Mouse (Mus musculus) neural tube, embryonic 11.5 days (tissue): ENCODE results near the gene Bdh2. TPM values are rescaled to one million over a fixed set of nuclear protein-coding genes. Genes with fewer than 3 reads are reported as not detected.

ENCODE experiments used
- ATAC-seq: fragments of 200-750 bp; cut with Nextera tagmentation; 2 replicates; pipeline ENCODE4 v1.8.0; 2017; ENCODE audit warnings: moderate number of reproducible peaks, mild to moderate bottlenecking, moderate TSS enrichment, moderate library complexity; ENCODE audit not compliant: insufficient read depth, low FRiP score, low TSS enrichment
- DNase-seq: peaks from one replicate; pipeline ENCODE4 v3.0.0-alpha.2; 2015; ENCODE audit warnings: low spot score
- H3K27ac ChIP-seq: fragments of 300-500 bp; sonication (generic); 2 replicates; pipeline ENCODE4 v1.5.1; 2014; ENCODE audit warnings: low read depth, mild to moderate bottlenecking, low read length
- H3K27me3 ChIP-seq: fragments of 300-500 bp; sonication (generic); 2 replicates; pipeline ENCODE4 v1.6.1; 2014; ENCODE audit warnings: mild to moderate bottlenecking, low read length, mixed read lengths; ENCODE audit not compliant: control insufficient read depth, insufficient read depth
- H3K36me3 ChIP-seq: fragments of 300-500 bp; sonication (generic); 2 replicates; pipeline ENCODE4 v1.6.1; 2014; ENCODE audit warnings: mild to moderate bottlenecking, low read length, moderate library complexity, mixed read lengths; ENCODE audit not compliant: control insufficient read depth, insufficient read depth
- H3K4me1 ChIP-seq: fragments of 300-500 bp; sonication (generic); 2 replicates; pipeline ENCODE4 v1.6.1; 2014; ENCODE audit warnings: low read length, mixed read lengths; ENCODE audit not compliant: control insufficient read depth, insufficient read depth
- H3K4me2 ChIP-seq: fragments of 300-500 bp; sonication (generic); 2 replicates; pipeline ENCODE4 v1.6.1; 2014; ENCODE audit warnings: low read depth, mild to moderate bottlenecking, moderate library complexity
- H3K4me3 ChIP-seq: fragments of 300-500 bp; sonication (generic); 2 replicates; pipeline ENCODE4 v1.5.1; 2014; ENCODE audit warnings: low read depth, low read length
- H3K9ac ChIP-seq: fragments of 300-500 bp; sonication (generic); 2 replicates; pipeline ENCODE4 v1.6.1; 2014; ENCODE audit warnings: mild to moderate bottlenecking, low read length
- H3K9me3 ChIP-seq: fragments of 300-500 bp; sonication (generic); 2 replicates; pipeline ENCODE4 v1.6.1; 2016; ENCODE audit warnings: low read length; ENCODE audit not compliant: control insufficient read depth
- WGBS: fragments of 180-500 bp; shearing (Covaris S2); extraction: QIAGEN DNeasy Blood & Tissue Kit; methylation state at CpG from one replicate; pipeline ENCODE4 v1.1.7; 2014; 5-methylcytosine and 5-hydroxymethylcytosine counted together
- polyA plus RNA-seq: library from polyadenylated mRNA; unstranded; fragments of >200 nt; fragmentation: Nextera tagmentation; extraction: Ambion mirVana; gene quantifications from 2 replicates; pipeline ENCODE4 v1.2.1, GENCODE M21; 2014

Gene Bdh2
- polyA plus RNA-seq, 1 experiment from 2014 or later = 5.2 TPM

DNA sequence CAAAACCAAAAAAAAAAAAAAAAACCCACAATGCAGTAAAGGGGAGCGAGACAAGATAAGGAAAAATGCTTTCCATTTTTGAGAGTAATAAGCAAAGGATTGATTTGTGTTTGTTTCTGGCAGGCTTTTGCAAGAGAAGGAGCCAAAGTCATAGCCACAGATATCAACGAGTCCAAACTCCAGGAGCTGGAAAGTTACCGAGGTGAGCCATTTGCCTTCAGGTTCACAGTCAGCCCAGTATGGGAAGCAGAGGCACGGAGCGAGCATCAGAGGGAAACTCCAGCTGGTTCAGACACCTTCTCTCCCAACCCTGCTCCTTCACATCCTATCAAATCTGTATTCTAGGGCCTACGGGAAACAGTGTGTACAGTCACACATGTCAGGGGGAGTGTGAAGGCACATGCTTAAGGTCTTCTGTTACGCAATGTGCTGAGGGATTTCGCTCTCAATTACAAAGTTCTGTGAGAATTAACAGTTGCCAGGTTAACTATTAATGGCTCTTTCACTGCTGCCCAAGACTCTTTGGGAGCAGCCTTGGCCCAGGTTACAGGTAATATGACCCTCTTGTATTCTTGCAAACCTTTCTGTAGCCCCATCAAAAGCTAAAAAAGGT lies 7.2 kb downstream of the Bdh2 start:
- no peaks in the 10 kb centered on the region for H3K27me3 ChIP-seq
- ATAC-seq (no peak), DNase-seq (no peak)
- no peaks in the 10 kb centered on the region for H3K36me3 ChIP-seq
- WGBS = 85% methylated on average over 8 of the region's 8 CpGs
- H3K4me3 ChIP-seq = no peak overlapping the region
- H3K4me2 ChIP-seq = no peak overlapping the region
- no peaks in the 10 kb centered on the region for H3K9me3 ChIP-seq
- H3K9ac ChIP-seq = no peak overlapping the region
- no peaks in the 10 kb centered on the region for H3K4me1 ChIP-seq
- no peak overlapping the region for H3K27ac ChIP-seq

DNA sequence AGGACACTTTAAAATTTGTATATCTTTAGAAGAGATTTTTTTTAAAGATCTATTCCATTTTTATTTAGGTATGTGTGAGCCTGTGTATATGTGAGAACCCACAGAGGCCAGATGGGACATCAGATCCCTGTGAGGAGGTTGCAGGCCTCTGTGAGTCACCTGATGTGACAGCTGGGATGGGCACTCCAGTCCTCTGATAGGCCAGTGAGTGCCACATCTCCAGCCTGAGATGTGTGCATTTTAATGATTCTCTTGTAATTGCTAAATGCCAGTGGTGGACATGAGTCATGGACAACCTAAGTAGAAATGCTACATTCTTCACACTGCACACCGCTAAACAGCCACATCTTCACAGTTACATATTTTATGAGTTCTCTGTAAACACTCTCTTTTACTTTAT lies 8.1 kb downstream of the Bdh2 start:
- Histone ChIP-seq H3K4me1 (no peaks in the 10 kb centered on the region), H3K36me3 (no peaks in the 10 kb centered on the region), H3K4me2 (no peak overlapping the region), H3K4me3 (no peak overlapping the region), H3K9me3 (no peaks in the 10 kb centered on the region), H3K27ac (no peak overlapping the region), H3K9ac (no peak overlapping the region), H3K27me3 (no peaks in the 10 kb centered on the region)
- ATAC-seq = no peak
- DNase-seq = no peak
- WGBS = 92% methylated on average over 1 of the region's 1 CpGs

GRCm38 (mm10) chr3:135290249-135290894 lies 9.4 kb downstream of the Bdh2 start:
- Histone ChIP-seq H3K4me3 (no peak overlapping the region), H3K27me3 (no peaks in the 10 kb centered on the region), H3K4me2 (no peak overlapping the region), H3K36me3 (no peaks in the 10 kb centered on the region), H3K9ac (no peak overlapping the region), H3K27ac (no peak overlapping the region), H3K9me3 (no peaks in the 10 kb centered on the region), H3K4me1 (no peaks in the 10 kb centered on the region)
- WGBS = 100% methylated on average over 7 of the region's 7 CpGs
- peak; percentile 56 for ATAC-seq
- DNase-seq = peak; percentile 66

- H3K9me3 ChIP-seq = no peaks in the 10 kb centered on the region
- 62% methylated on average over 7 of the region's 7 CpGs for WGBS
- no peak for DNase-seq
- no peak overlapping the region for H3K4me2 ChIP-seq
- no peak overlapping the region for H3K9ac ChIP-seq
- no peak overlapping the region for H3K4me3 ChIP-seq
- ATAC-seq = no peak
- H3K27ac ChIP-seq = no peak overlapping the region
- H3K4me1 ChIP-seq = no peaks in the 10 kb centered on the region
- no peaks in the 10 kb centered on the region for H3K36me3 ChIP-seq
- H3K27me3 ChIP-seq = no peaks in the 10 kb centered on the region
Measured at GRCm38 (mm10) chr3:135293703-135294102, 12.7 kb downstream of the Bdh2 start.

DNA sequence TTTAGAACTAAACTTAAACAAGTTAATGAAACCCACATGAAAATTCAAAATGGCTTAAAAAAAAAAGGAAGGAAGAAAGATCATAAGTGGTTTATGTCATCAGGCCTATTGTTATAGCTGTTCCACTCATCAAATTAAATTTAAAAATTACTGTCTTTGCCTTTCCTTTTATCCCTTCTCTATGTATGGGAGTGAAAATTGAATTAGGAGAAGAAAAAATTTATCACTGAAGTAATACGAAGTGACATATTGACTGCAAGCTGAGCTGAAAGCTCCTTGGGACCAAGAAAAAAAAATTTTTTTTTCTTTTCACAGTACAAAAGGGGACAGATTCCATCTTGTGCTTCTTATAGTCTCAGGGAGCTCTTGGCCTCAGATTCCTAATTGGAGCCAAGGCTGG lies 14.5 kb downstream of the Bdh2 start:
- Histone ChIP-seq H3K9me3 (no peaks in the 10 kb centered on the region), H3K4me2 (no peak overlapping the region), H3K27me3 (no peaks in the 10 kb centered on the region), H3K9ac (no peak overlapping the region), H3K4me1 (no peaks in the 10 kb centered on the region), H3K36me3 (no peaks in the 10 kb centered on the region), H3K4me3 (no peak overlapping the region), H3K27ac (no peak overlapping the region)
- DNase-seq = no peak
- WGBS = 93% methylated on average over 1 of the region's 1 CpGs
- no peak for ATAC-seq

- 90% methylated on average over 3 of the region's 3 CpGs for WGBS
- H3K4me3 ChIP-seq = no peak overlapping the region
- DNase-seq (no peak), ATAC-seq (no peak)
- H3K4me1 ChIP-seq = no peaks in the 10 kb centered on the region
- no peaks in the 10 kb centered on the region for H3K36me3 ChIP-seq
- no peak overlapping the region for H3K9ac ChIP-seq
- no peak overlapping the region for H3K4me2 ChIP-seq
- H3K27ac ChIP-seq = no peak overlapping the region
- no peaks in the 10 kb centered on the region for H3K27me3 ChIP-seq
- H3K9me3 ChIP-seq = no peaks in the 10 kb centered on the region
Measured at GRCm38 (mm10) chr3:135298560-135298959, 17.5 kb downstream of the Bdh2 start.

DNA sequence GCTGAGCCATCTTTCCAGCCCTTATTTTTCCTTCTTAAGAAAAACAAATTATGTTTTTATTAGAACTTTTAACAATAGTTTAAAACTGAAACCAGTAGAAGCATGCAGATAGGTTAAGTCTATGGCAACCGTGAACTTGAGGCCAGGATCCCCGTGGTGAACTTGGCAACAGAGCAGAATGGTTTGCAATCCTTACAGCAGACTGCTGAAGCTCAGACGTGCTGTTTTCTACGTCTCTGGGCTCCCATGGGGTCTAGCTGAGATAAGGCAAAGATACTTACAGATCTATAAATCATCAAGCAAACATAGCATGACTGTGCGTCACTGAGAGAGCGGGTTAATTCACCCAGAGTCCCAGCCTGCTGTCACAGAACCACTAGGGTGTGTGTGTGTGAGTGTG lies 19.1 kb downstream of the Bdh2 start:
- Histone ChIP-seq H3K4me2 (no peak overlapping the region), H3K4me3 (no peak overlapping the region)
- no peak for ATAC-seq

DNA sequence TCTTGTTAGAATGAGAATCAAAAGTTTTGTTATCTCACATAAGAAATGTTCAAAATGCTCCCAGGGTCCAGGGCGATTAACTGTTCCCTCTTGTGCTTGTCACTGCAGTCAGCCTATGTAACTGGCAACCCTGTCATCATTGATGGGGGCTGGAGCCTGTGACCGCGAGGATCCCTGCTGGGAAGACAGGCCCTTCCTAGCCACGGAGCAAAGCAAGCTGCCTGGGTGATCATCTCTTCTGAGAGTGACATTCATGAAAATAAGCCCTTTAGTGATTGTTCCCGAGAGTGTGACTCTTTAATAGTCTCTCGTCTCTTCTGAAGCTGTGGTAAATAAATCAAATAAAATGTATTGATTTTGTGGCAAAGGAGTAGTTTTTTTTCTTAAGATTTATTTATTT lies 23.0 kb downstream of the Bdh2 start:
- H3K36me3 ChIP-seq = no peaks in the 10 kb centered on the region
- ATAC-seq (no peak), DNase-seq (no peak)
- WGBS = 18% methylated on average over 6 of the region's 6 CpGs
- H3K4me3 ChIP-seq = no peak overlapping the region
- no peaks in the 10 kb centered on the region for H3K27me3 ChIP-seq
- no peaks in the 10 kb centered on the region for H3K9me3 ChIP-seq
- H3K4me1 ChIP-seq = no peaks in the 10 kb centered on the region; the same call in 1 of the 2 replicates
- no peak overlapping the region for H3K4me2 ChIP-seq
- no peak overlapping the region for H3K27ac ChIP-seq
- no peak overlapping the region for H3K9ac ChIP-seq

More for the DNA sequence above, 19.1 kb downstream of the Bdh2 start:
- Histone ChIP-seq H3K36me3 (no peaks in the 10 kb centered on the region), H3K9ac (no peak overlapping the region), H3K27ac (no peak overlapping the region), H3K27me3 (no peaks in the 10 kb centered on the region), H3K4me1 (no peaks in the 10 kb centered on the region; the same call in 1 of the 2 replicates), H3K9me3 (no peaks in the 10 kb centered on the region)
- 63% methylated on average over 6 of the region's 6 CpGs for WGBS
- no peak for DNase-seq

GRCm38 (mm10) chr3:135304566-135304965 lies 23.5 kb downstream of the Bdh2 start:
- Histone ChIP-seq H3K4me3 (no peak overlapping the region), H3K27me3 (no peaks in the 10 kb centered on the region), H3K4me1 (no peaks in the 10 kb centered on the region; the same call in 1 of the 2 replicates), H3K4me2 (peak overlapping the region; percentile 12; the same call in 1 of the 2 replicates), H3K27ac (no peak overlapping the region), H3K9me3 (no peaks in the 10 kb centered on the region), H3K36me3 (no peaks in the 10 kb centered on the region), H3K9ac (no peak overlapping the region)
- WGBS = 20% methylated on average over 9 of the region's 9 CpGs
- DNase-seq (no peak), ATAC-seq (no peak)
